Mouse (Mus musculus) liver (tissue): ENCODE results near the gene Olfr1036.
"Not testable (repeated sequence)": the region's sequence is repeated elsewhere in the genome, so short reads cannot be mapped to it uniquely, and the experiment has no call there.

Experiments
- DNase-seq: peaks from one replicate; pipeline ENCODE4 v3.0.0-alpha.2; 2020; ENCODE audit warnings: mixed read lengths

Gene Olfr1036

GRCm38 (mm10) chr2:86073692-86074091 is at the start of gene Olfr1036:
Gene Olfr1036 (plus strand): TSS chr2:86073992.
- not testable (repeated sequence) for DNase-seq

- DNase-seq = no peak
Measured at GRCm38 (mm10) chr2:86045561-86045960, 28.2 kb upstream of the Olfr1036 start, which contains the start of gene Olfr1034. Gene Olfr1034 (plus strand): TSS chr2:86045861.

- not testable (repeated sequence) for DNase-seq
Measured at GRCm38 (mm10) chr2:86050777-86051176, 23.0 kb upstream of the Olfr1036 start.

- DNase-seq = not testable (repeated sequence)
Measured at GRCm38 (mm10) chr2:86063766-86064165, 10.0 kb upstream of the Olfr1036 start.

- DNase-seq = no peak
Measured at GRCm38 (mm10) chr2:86070189-86070588, 3.6 kb upstream of the Olfr1036 start.

GRCm38 (mm10) chr2:86080478-86080877 is 6.7 kb downstream of the Olfr1036 start:
- not testable (repeated sequence) for DNase-seq

- no peak for DNase-seq
Measured at GRCm38 (mm10) chr2:86087285-86087684, 13.5 kb downstream of the Olfr1036 start, which contains the start of gene Olfr1037. Gene Olfr1037 (minus strand): TSS chr2:86087385.
